Mouse (Mus musculus): ENCODE results near the gene Atic. TPM values are rescaled to one million over a fixed set of nuclear protein-coding genes. Genes with fewer than 3 reads are reported as not detected.

Gene Atic
- polyA plus RNA-seq, 1 experiment from 2014 or later: 71.0 TPM

GRCm38 (mm10) chr1:71609057-71609775, 52.3 kb downstream of the Atic start:
- DNase-seq (ENCODE audit: low spot score): no peak
- no peaks in the 10 kb centered on the region for H3K4me1 ChIP-seq
- H3K27me3 ChIP-seq (ENCODE audit: insufficient read depth, poor library complexity, severe bottlenecking): no peaks in the 10 kb centered on the region
- no peak overlapping the region for H3K27ac ChIP-seq
- H3K9me3 ChIP-seq: no peaks in the 10 kb centered on the region
- WGBS: 93% methylated on average over 37 of the region's 37 CpGs
- peaks cover 97% of the 10 kb centered on the region for H3K36me3 ChIP-seq
- H3K4me3 ChIP-seq: no peak overlapping the region

- Histone ChIP-seq H3K27ac (no peak overlapping the region), H3K36me3 (peaks cover 97% of the 10 kb centered on the region), H3K4me3 (no peak overlapping the region), H3K27me3 (ENCODE audit: insufficient read depth, poor library complexity, severe bottlenecking) (no peaks in the 10 kb centered on the region), H3K9me3 (no peaks in the 10 kb centered on the region), H3K4me1 (no peaks in the 10 kb centered on the region)
- DNase-seq (ENCODE audit: low spot score): no peak
- 76% methylated on average over 5 of the region's 5 CpGs for WGBS
Observed at GRCm38 (mm10) chr1:71609916-71610315, 53.0 kb downstream of the Atic start.

DNA sequence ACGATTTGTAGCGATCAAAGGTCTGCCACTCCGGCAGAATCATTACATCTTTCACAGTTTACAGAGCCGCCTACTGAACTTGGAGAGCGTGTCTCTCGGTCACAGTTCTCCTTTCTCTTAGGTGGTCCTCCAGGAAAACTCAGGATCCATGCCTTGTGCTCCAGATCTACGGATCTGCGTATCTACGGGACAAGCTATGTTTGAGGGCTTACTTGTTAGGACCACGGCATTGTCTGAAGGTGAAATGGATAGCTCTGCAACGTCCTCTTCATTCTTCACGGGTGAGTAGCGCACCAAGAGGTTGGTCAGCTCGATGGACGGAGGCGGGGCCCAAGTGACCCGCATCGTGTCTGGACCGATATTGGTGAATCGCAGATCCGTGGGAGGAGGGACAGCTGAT, 55.3 kb downstream of the Atic start:
- no peak for DNase-seq (ENCODE audit: low spot score)
- no peaks in the 10 kb centered on the region for H3K27me3 ChIP-seq (ENCODE audit: insufficient read depth, poor library complexity, severe bottlenecking)
- H3K9me3 ChIP-seq: no peaks in the 10 kb centered on the region
- H3K36me3 ChIP-seq: peaks cover 97% of the 10 kb centered on the region
- no peak overlapping the region for H3K4me3 ChIP-seq
- H3K4me1 ChIP-seq: no peaks in the 10 kb centered on the region
- no peak overlapping the region for H3K27ac ChIP-seq
- 94% methylated on average over 21 of the region's 21 CpGs for WGBS

GRCm38 (mm10) chr1:71614545-71615246, 57.7 kb downstream of the Atic start:
- H3K9me3 ChIP-seq: no peaks in the 10 kb centered on the region
- H3K36me3 ChIP-seq: peaks cover 100% of the 10 kb centered on the region
- no peaks in the 10 kb centered on the region for H3K27me3 ChIP-seq (ENCODE audit: insufficient read depth, poor library complexity, severe bottlenecking)
- H3K4me3 ChIP-seq: no peak overlapping the region
- no peak for DNase-seq (ENCODE audit: low spot score)
- no peaks in the 10 kb centered on the region for H3K4me1 ChIP-seq
- H3K27ac ChIP-seq: no peak overlapping the region
- WGBS: 80% methylated on average over 8 of the region's 8 CpGs

DNA sequence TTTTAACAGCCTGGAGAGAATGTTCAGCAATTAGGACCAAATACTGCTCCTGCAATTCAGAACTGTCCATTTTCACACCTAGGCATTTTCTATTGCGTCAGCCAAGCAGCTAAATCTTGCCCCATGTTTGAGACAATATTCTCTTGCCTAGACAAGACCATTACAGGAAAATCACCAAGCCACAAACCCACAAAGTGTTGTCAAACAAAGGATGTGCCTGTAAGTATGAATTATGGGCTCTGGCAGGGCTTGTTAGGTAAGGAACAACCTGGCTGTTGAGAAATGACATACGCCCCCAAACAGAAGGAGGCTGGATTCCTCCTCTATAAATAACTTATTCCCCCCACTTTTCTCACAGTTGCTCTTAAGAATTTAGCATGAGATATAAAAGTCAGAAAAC, 64.6 kb downstream of the Atic start:
- H3K9me3 ChIP-seq: no peaks in the 10 kb centered on the region
- peaks cover 100% of the 10 kb centered on the region for H3K36me3 ChIP-seq
- 0 out of 2 replicates have a peak, but pooled peaks cover 4% of the 10 kb centered on the region for H3K4me1 ChIP-seq
- H3K27me3 ChIP-seq (ENCODE audit: insufficient read depth, poor library complexity, severe bottlenecking): no peaks in the 10 kb centered on the region
- 93% methylated on average over 2 of the region's 2 CpGs for WGBS
- H3K4me3 ChIP-seq: no peak overlapping the region
- no peak for DNase-seq (ENCODE audit: low spot score)
- no peak overlapping the region for H3K27ac ChIP-seq

DNA sequence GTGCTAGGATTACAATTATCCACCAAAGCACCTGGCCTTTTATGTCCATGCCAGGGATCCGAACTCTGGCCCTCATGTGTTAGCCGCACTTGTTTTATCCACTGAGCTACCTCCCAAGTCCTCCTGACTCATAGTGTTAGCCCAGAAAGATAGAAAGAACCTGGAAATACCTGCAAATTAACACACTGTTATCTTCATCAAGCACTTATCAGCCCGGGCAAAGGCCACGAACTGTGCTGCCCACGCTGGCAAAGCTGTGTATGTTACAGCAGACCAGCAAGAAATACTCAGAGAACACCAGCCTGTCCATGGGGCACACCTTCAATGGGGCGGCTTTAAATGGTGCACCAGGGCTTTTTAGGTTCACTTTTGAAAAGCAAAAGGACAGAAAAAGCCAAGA, 66.7 kb downstream of the Atic start:
- H3K4me1 ChIP-seq: 0 out of 2 replicates have a peak, but pooled peaks cover 4% of the 10 kb centered on the region
- H3K27ac ChIP-seq: no peak overlapping the region
- H3K9me3 ChIP-seq: no peaks in the 10 kb centered on the region
- no peak for DNase-seq (ENCODE audit: low spot score)
- H3K27me3 ChIP-seq (ENCODE audit: insufficient read depth, poor library complexity, severe bottlenecking): no peaks in the 10 kb centered on the region
- peaks cover 100% of the 10 kb centered on the region for H3K36me3 ChIP-seq
- no peak overlapping the region for H3K4me3 ChIP-seq
- WGBS: 86% methylated on average over 6 of the region's 6 CpGs

Other genes starting within 250 kb of the Atic start
- gene Abca12, start 142.2 kb upstream of the Atic start, polyA plus RNA-seq (2016; fragmentation: Nextera tagmentation; extraction: Ambion mirVana): 0.04 and 0.09 TPM in 2 replicates
- gene Fn1, start 96.0 kb downstream of the Atic start, polyA plus RNA-seq (2016; fragmentation: Nextera tagmentation; extraction: Ambion mirVana): 356 and 440 TPM in 2 replicates

All from heart, embryonic 10.5 days (tissue).